Mouse (Mus musculus) NIH3T3 (cell line): Measurements from ENCODE around the gene Defb5.
"Not testable (repeated sequence)": the region's sequence is repeated elsewhere in the genome, so short reads cannot be mapped to it uniquely, and the experiment has no call there.

Experiments
- DNase-seq: peaks from one replicate; pipeline ENCODE4 v3.0.0-alpha.2; 2012; ENCODE audit warnings: low read depth

Defb5 gene

GRCm38 (mm10) chr8:19247280-19247679 lies at the start of gene Defb5:
Gene Defb5, plus strand, starts transcription at chr8:19247580.
- no peak for DNase-seq

GRCm38 (mm10) chr8:19225161-19225560 lies 22.2 kb upstream of the Defb5 start, which contains the start of gene Defb6:
Gene Defb6, plus strand, starts transcription at chr8:19225478.
- DNase-seq = no peak

- DNase-seq = no peak
Observed at GRCm38 (mm10) chr8:19238101-19238500, 9.3 kb upstream of the Defb5 start.

- no peak for DNase-seq
Observed at GRCm38 (mm10) chr8:19239616-19240015, 7.8 kb upstream of the Defb5 start, which contains the start of gene Defb46. Gene Defb46, plus strand, starts transcription at chr8:19239916.

- peak; percentile 5 for DNase-seq
Observed at GRCm38 (mm10) chr8:19258136-19258535, 10.8 kb downstream of the Defb5 start.

GRCm38 (mm10) chr8:19259667-19260066 lies 12.3 kb downstream of the Defb5 start:
- DNase-seq = no peak

- DNase-seq = not testable (repeated sequence)
Observed at GRCm38 (mm10) chr8:19293060-19293459, 45.7 kb downstream of the Defb5 start, which contains the start of gene Defb3. Gene Defb3, plus strand, starts transcription at chr8:19293360.

GRCm38 (mm10) chr8:19298361-19298760 lies 51.0 kb downstream of the Defb5 start:
- DNase-seq = not testable (repeated sequence)
